Mouse (Mus musculus): Measurements from ENCODE around the gene Plin3.

The Plin3 gene

GRCm38 (mm10) chr17:56292531-56293222 lies at the start of gene Plin3:
TSS of gene Plin3 (minus strand) at chr17:56292873.
- DNase-seq: no peak

DNA sequence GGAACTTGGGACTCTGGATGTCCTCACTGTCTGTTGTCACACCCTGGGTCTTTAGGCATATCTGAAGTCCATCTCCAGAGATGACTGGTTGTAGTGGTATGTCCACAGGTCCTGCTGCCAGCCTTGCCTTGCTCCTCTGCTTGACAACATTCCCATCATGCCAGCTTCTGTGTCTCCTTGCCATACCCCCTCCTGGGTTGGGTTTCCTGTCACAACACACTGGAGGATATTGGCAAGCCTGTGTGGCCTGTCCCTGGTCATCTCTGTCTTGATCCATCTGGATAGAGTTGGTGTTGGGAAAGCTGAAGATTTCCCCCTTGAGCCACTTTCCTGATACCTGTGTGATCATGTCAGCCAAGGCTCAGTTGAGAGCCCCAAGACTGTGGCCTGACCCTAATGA lies 48.0 kb upstream of the Plin3 start:
- no peak for DNase-seq

- peak; percentile 64 for DNase-seq
Measured at GRCm38 (mm10) chr17:56338909-56339308, 46.2 kb upstream of the Plin3 start.

DNA sequence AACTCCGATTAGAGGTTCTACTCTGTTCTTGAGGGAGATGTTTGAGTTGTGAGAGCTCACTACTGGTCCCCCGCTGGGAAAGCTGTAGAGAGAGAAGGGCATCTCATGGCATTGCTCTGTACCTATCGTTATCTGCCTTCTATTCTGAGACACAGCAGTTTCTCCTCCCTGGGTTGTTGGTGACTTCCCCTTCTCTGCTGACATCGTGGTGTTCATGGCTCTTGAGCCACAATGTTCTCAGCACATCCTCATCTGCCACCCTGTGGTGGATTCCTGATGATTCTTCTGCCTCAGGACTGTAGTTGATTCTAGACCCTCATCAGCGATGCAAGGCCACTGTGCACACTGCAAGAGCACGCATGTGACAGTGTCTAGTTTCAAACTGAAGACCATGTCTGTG lies 45.1 kb upstream of the Plin3 start:
- no peak for DNase-seq

DNA sequence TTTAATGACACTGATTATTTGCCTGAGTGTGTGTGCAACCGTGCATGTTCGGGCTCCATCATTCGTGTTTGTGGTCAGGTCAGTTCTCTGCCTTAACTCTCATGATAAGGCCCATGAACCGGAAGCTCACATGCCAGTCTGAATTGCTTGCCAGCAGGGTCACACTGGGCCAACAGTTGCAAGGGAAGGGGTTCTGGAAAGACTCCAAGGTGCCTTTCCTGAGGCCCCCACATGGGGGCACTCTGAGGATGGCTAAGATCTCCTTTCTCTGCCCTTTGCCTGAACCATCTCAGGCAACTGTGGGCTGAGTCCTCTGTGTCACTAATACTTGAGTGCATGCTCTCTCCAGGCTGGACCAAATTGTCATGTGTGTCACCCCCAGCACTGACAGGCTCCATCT lies 44.5 kb upstream of the Plin3 start:
- peak; percentile 84 for DNase-seq

DNA sequence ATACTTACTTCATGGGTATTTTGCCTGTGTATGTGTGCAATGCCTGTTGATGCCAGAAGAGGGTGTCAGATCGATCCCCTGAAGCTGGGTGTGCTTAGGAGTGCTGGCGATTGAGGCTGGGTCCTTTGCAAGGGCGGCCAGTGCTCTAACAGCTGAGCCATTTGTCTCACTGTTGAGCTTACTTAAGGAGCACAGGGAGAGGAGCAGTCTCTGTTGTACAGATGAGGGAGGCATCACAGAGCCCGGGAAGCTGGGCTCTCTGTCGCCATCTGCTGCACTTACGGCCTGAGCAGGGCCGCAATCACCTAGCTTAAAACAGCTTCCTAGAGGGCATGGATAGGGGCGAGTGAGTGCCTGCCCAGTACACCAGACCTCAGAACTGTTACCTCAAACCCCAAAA lies 40.3 kb upstream of the Plin3 start:
- no peak for DNase-seq

DNA sequence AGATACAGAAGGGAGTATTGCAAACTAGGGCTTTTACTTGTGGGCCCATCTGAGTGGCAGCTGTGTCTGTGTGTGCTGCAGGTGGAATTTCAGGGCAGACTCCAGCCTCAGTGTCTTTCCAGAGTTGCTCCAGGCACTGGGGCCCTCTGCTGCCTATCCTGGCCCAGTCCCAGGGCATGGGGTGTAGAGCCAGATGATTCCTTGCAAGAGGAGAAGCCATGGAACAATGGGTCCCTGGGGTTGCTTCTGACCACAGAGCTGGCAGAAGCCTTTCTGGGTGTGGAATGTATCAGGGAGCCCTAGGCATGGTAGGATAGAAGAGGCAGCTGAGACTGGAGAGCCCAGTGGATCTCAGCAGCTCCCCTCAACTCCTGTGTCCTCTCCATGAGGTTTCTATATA lies 38.6 kb upstream of the Plin3 start:
- DNase-seq: no peak

- DNase-seq: no peak
Measured at GRCm38 (mm10) chr17:56330345-56330744, 37.7 kb upstream of the Plin3 start.

- no peak for DNase-seq
Measured at GRCm38 (mm10) chr17:56329267-56329666, 36.6 kb upstream of the Plin3 start.

GRCm38 (mm10) chr17:56326153-56327147 lies 33.8 kb upstream of the Plin3 start:
- DNase-seq: no peak

DNA sequence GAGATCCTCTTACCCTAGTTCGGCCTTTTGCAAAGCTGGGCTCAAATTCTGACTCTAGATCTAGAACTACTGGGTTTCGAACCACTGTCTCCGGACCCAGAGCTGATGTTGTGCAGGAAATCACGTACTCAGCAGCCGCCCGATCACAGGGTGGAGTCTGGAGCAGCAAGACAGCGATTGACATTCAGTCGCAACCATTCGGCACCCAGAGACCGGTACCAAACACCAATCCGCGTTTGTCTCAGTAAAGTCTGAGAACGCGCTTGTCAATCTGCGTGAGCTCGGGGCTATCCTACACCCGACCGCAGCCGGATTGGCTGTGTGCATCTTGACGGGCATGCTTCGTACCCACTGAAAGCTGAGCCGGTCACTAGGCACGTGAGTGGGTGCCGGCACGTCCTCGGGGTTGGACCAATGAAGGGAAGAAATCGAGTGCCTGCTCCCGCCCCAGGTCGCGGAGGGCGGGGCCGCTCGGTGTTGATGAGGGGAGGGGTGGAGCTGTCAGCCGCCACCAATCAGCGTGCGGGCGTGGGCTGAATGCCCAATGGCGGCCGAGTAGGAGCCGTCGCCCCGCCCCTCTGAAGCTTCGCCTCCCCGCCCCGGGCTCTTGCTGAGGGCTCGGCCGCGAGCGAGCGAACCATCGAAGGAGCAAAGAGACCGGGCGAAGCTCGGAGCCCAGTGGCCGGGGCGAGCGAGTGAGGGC lies 32.9 kb upstream of the Plin3 start, which contains the start of gene Kdm4b:
Gene Kdm4b (plus strand): TSS at position 613 of the 703 bp plus-strand sequence.
- peak; percentile 99 for DNase-seq

GRCm38 (mm10) chr17:56324419-56324818 lies 31.7 kb upstream of the Plin3 start:
- no peak for DNase-seq

DNA sequence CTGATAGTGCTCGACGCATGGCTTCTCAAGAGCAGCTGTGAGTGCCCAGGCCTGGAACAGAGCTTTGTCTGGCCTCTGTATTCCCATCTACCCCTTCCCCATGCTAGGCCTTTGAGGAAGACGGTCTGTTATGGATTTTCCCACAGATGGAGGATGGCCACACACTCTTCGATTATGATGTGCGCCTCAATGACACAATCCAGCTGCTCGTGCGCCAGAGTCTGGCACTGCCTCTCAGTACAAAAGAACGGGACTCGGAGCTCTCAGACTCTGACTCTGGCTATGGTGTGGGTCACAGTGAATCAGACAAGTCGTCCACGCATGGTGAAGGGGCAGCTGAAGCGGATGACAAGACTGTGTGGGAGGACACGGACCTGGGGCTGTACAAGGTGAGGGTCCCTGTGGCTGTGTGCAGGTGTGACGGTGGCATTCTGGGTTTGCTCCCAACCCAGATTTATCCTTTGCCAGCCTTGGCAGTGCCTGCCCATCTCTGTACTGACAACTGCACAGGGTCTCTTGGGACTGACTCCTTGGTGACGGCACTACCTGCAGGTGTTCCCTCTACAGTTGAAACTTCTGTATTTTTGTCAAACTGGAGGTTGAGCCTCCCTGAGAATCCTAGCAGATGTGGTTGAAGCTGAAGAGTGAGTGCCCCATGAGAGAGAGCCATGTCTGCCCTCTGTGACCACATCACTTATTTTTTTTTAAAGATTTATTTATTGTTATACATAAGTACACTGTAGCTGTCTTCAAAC lies 16.7 kb upstream of the Plin3 start:
- peak; percentile 62 for DNase-seq

DNA sequence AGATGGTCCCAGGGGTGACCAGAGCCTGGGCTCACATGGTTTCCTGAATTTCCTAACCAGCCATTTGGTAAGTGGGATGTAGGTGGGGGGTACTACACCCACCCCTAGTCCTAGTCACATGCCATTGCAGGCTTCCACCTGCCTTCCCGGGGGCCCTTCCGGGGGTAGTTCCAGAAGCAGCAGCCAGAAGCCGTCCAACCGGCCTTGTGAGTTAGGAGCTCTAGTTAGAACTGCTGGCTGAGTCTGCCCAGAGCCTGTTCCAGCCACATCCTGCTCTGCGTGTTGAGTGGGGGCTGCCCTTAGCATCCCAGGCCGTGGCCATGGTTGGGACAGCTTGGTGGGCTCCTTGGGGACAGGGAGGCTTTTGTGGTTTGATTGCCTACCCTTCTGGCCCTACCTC lies 15.4 kb upstream of the Plin3 start:
- DNase-seq: peak; percentile 37

DNA sequence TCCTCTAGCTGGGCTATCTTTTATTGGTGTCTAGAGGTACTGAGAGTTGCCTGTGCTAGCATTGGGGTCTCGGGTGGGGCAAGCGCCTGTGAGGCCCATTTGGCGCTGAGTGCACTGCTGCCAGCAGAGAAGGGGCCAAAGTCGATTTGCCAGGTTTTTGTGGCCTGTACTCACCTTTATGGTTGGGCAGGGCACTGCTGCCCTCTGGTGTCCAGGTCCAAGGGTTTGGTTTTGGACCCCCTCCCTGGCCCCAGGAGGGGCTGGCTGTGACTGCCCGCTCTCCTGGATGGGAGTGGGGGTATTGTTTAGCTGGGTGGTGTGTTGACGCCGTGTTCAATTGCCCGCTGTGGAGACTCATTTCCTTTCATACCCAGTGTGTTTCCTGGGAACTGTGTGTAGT lies 13.2 kb upstream of the Plin3 start:
- peak; percentile 37 for DNase-seq

- no peak for DNase-seq
Measured at GRCm38 (mm10) chr17:56305156-56305555, 12.5 kb upstream of the Plin3 start.

GRCm38 (mm10) chr17:56304718-56305117 lies 12.0 kb upstream of the Plin3 start:
- DNase-seq: no peak

DNA sequence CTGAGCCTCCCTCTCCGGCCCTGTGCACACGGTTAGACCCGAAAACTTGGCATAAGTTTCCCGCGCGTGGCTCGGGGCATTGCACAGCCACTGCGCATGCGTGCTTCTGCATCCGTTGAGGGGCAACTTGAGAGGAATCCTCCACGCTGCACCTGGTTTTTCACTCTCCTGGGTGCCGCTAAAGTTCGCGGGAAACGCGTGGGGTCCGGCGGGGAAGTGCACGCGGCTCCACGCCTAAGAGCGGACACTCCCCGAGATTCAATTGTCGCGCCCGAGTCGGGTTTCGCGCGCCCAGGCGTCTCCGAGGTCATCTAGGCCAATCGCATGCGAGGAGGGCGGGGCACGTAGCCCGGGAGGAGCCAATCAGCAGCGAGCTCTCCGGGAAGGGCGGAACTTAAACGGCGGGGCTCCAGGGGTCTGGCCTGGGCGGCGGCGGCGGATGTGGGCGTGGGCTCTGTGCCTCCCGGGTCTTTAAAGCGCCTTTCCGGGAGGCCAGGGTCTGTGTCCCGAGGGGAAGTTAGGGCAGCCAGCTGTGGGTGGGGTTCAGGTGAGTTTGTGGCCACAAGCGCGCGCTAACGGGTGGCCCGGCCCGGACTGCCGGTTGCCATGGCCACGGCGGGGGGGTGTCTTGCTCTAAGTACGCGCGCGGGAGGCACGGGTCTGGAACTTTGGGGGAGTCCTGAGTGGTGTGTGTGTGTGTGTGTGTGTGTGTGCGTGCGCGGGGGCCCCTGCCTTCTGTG lies 11.3 kb upstream of the Plin3 start:
- peak; percentile 98 for DNase-seq

DNA sequence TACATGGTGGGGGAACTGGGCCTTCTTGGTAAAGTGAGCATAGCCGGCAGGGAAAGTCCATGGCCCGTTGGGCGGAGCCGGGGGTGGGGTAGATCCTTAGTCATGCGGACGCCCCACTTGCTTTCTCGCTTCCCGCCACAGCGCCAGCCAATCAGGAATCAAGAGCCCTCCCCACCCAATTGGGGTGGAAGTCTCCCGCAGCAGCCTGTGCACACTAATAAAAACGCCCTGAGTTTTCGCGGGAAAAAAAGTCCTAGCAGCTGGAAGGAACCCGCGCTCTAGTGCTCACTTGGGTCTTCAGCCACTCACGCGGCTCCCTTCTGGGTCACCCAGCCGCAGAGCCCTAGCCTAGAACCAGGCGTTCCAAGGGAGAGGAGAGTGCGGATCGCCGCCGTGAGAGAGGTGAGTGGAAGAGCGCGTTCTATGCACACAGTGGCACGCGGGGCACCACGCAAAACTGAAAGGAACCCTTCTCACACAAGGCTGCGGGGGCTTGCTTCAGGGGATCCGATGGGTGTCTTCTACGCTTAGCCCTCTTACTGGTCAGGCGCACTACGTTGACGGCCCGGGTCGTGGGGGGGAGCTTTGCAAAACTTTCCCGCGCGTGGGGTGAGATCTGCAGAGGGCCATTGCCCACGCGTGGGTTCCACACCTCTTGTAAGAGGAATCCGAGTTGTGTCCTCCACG lies 10.6 kb upstream of the Plin3 start, which contains the start of gene Uhrf1:
Gene Uhrf1 (plus strand): TSS at position 162 of the 687 bp plus-strand sequence.
- peak; percentile 83 for DNase-seq

GRCm38 (mm10) chr17:56302363-56302996 lies 9.8 kb upstream of the Plin3 start:
- DNase-seq: peak; percentile 34
